In genomic region chrX:163139475-163139874, GRCm38 (mm10) we compare ENCODE assay signal across 21 mouse cellular contexts.
DNase-seq lines count a peak whose midpoint lies in the region; ATAC-seq and TF ChIP-seq lines count a peak whose summit lies in the region.
"Had no signal": no experiment of that assay in that cellular context is flagged by ENCODE, and none has a peak within 500 bp of the region (broad histone marks: within the 10 kb centered on the region; RNA-seq: fewer than 3 reads in every experiment).

No protein-coding gene starts in this region.

- no peak overlapping the region for H3K9ac ChIP-seq in intestine, embryonic 15.5 days
- no peak overlapping the region for H3K9ac ChIP-seq in intestine, postnatal 0 days (ENCODE audit: low read depth, low read length)
- H3K9ac ChIP-seq in stomach, postnatal 0 days (ENCODE audit: low read length): no peak overlapping the region
- no peak overlapping the region for H3K9ac ChIP-seq in liver, embryonic 11.5 days (ENCODE audit: low read depth, low read length)
- H3K9ac ChIP-seq: embryonic facial prominence, embryonic 13.5 days; forebrain, embryonic 12.5 days; heart, embryonic 12.5 days; hindbrain, embryonic 12.5 days had no signal

- no peak overlapping the region for H3K4me2 ChIP-seq in intestine, embryonic 15.5 days (replicated peaks)
- H3K4me2 ChIP-seq in intestine, postnatal 0 days (replicated peaks; ENCODE audit: low read depth): no peak overlapping the region
- no peak overlapping the region for H3K4me2 ChIP-seq in stomach, postnatal 0 days (replicated peaks; ENCODE audit: low read depth)
- no peak overlapping the region for H3K4me2 ChIP-seq in liver, embryonic 11.5 days
- H3K4me2 ChIP-seq: embryonic facial prominence, embryonic 13.5 days; forebrain, embryonic 12.5 days; heart, embryonic 12.5 days; hindbrain, embryonic 12.5 days had no signal

- DNase-seq in lung, adult 2 months: peak; percentile 6
- DNase-seq in lung, postnatal 25 days (ENCODE audit: low spot score): peak; percentile 49
- DNase-seq in stomach, postnatal 0 days (ENCODE audit: low spot score): no peak
- DNase-seq in adrenal gland, adult (ENCODE audit: inconsistent age in 2 of 2, low spot score in 1 of 2): no peak
- no peak for DNase-seq in liver, embryonic 11.5 days (ENCODE audit: low spot score)
- DNase-seq in cerebellum, adult 18-20 months: no peak
- DNase-seq: adrenal gland, adult 2 months; cerebellum, adult 11-12 months; cerebellum, adult 9-11 months; cerebellum, postnatal 36 days; gastrocnemius, postnatal 25 days had no signal

- no peak for TF ChIP-seq CTCF in intestine, postnatal 0 days (IDR thresholded peaks at IDR 0.05; ENCODE audit: low read depth)
- no peak for TF ChIP-seq CTCF in lung, adult 2 months (IDR thresholded peaks at IDR 0.05; ENCODE audit: insufficient read depth, low read length)
- no peak for TF ChIP-seq CTCF in stomach, postnatal 0 days (IDR thresholded peaks at IDR 0.05; ENCODE audit: low read depth)

- 60% methylated on average over 1 of the region's 1 CpGs for WGBS in intestine, embryonic 15.5 days
- WGBS in intestine, postnatal 0 days: 63% methylated on average over 1 of the region's 1 CpGs
- 63% methylated on average over 1 of the region's 1 CpGs for WGBS in lung, adult 2 months
- 75% methylated on average over 1 of the region's 1 CpGs for WGBS in stomach, postnatal 0 days
- WGBS in liver, embryonic 11.5 days: 47% methylated on average over 1 of the region's 1 CpGs

- no peak for TF ChIP-seq EP300 in stomach, postnatal 0 days (optimal IDR thresholded peaks at IDR 0.05)

- no peaks in the 10 kb centered on the region for H3K4me1 ChIP-seq in intestine, embryonic 15.5 days (replicated peaks)
- H3K4me1 ChIP-seq in intestine, postnatal 0 days (replicated peaks; ENCODE audit: control insufficient read depth, insufficient read depth, low read length): no peaks in the 10 kb centered on the region
- H3K4me1 ChIP-seq in lung, adult 2 months (ENCODE audit: control insufficient read depth, insufficient read depth, low read length): no peaks in the 10 kb centered on the region
- no peaks in the 10 kb centered on the region for H3K4me1 ChIP-seq in stomach, postnatal 0 days (replicated peaks; ENCODE audit: control insufficient read depth, insufficient read depth)
- H3K4me1 ChIP-seq in liver, embryonic 11.5 days (replicated peaks; ENCODE audit: control insufficient read depth, insufficient read depth, low read length): no peaks in the 10 kb centered on the region
- H3K4me1 ChIP-seq: embryonic facial prominence, embryonic 13.5 days; forebrain, embryonic 12.5 days; heart, embryonic 12.5 days; hindbrain, embryonic 12.5 days had no signal

- H3K4me3 ChIP-seq in intestine, embryonic 15.5 days (replicated peaks): no peak overlapping the region
- H3K4me3 ChIP-seq in intestine, postnatal 0 days (ENCODE audit: low read depth, low read length): no peak overlapping the region
- no peak overlapping the region for H3K4me3 ChIP-seq in lung, adult 2 months (replicated peaks; ENCODE audit: extremely low read depth, low read depth, low read length)
- no peak overlapping the region for H3K4me3 ChIP-seq in stomach, postnatal 0 days (ENCODE audit: low read depth, low read length)
- no peak overlapping the region for H3K4me3 ChIP-seq in liver, embryonic 11.5 days (ENCODE audit: low read depth, low read length)
- H3K4me3 ChIP-seq: embryonic facial prominence, embryonic 13.5 days; forebrain, embryonic 12.5 days; heart, embryonic 12.5 days; hindbrain, embryonic 12.5 days had no signal

- H3K27me3 ChIP-seq in intestine, embryonic 15.5 days (replicated peaks): 0 out of 2 replicates have a peak, but pooled peaks cover 2% of the 10 kb centered on the region
- no peaks in the 10 kb centered on the region for H3K27me3 ChIP-seq in intestine, postnatal 0 days (replicated peaks; ENCODE audit: control insufficient read depth, insufficient read depth, low read length)
- no peaks in the 10 kb centered on the region for H3K27me3 ChIP-seq in stomach, postnatal 0 days (ENCODE audit: control insufficient read depth, insufficient read depth, low read length)
- H3K27me3 ChIP-seq in liver, embryonic 11.5 days (replicated peaks; ENCODE audit: control insufficient read depth, insufficient read depth, low read length): no peaks in the 10 kb centered on the region; the same call in 1 of the 2 replicates
- H3K27me3 ChIP-seq: heart, embryonic 12.5 days had no signal

- H3K36me3 ChIP-seq in intestine, embryonic 15.5 days: no peaks in the 10 kb centered on the region
- no peaks in the 10 kb centered on the region for H3K36me3 ChIP-seq in intestine, postnatal 0 days (ENCODE audit: control insufficient read depth, insufficient read depth)
- H3K36me3 ChIP-seq in stomach, postnatal 0 days (ENCODE audit: control insufficient read depth, insufficient read depth, low read length): no peaks in the 10 kb centered on the region
- H3K36me3 ChIP-seq in liver, embryonic 11.5 days (ENCODE audit: control insufficient read depth, insufficient read depth, low read length): no peaks in the 10 kb centered on the region
- H3K36me3 ChIP-seq: embryonic facial prominence, embryonic 13.5 days; forebrain, embryonic 12.5 days; heart, embryonic 12.5 days; hindbrain, embryonic 12.5 days had no signal

- peak; percentile 51 for ATAC-seq in intestine, embryonic 15.5 days
- no peak for ATAC-seq in intestine, postnatal 0 days
- ATAC-seq in stomach, postnatal 0 days (ENCODE audit: low FRiP score, low TSS enrichment): 0 out of 2 replicates have a peak, but pooled peaks have one; percentile 47
- no peak for ATAC-seq in liver, embryonic 11.5 days (replicated peaks; ENCODE audit: low FRiP score)
- ATAC-seq: activated CD4-positive, CD25-positive, alpha-beta regulatory T cell, adult 4 months; forebrain, embryonic 16.5 days; hindbrain, embryonic 16.5 days; Patski had no signal

- no peaks in the 10 kb centered on the region for H3K9me3 ChIP-seq in intestine, embryonic 15.5 days
- no peaks in the 10 kb centered on the region for H3K9me3 ChIP-seq in intestine, postnatal 0 days (ENCODE audit: control insufficient read depth)
- no peaks in the 10 kb centered on the region for H3K9me3 ChIP-seq in stomach, postnatal 0 days (ENCODE audit: control insufficient read depth, low read length)
- no peaks in the 10 kb centered on the region for H3K9me3 ChIP-seq in liver, embryonic 11.5 days (ENCODE audit: control insufficient read depth, low read length)
- H3K9me3 ChIP-seq: embryonic facial prominence, embryonic 13.5 days; forebrain, embryonic 12.5 days; heart, embryonic 12.5 days; hindbrain, embryonic 12.5 days had no signal

- no peak overlapping the region for H3K27ac ChIP-seq in intestine, embryonic 15.5 days
- H3K27ac ChIP-seq in intestine, postnatal 0 days (ENCODE audit: low read depth, low read length): no peak overlapping the region
- no peak overlapping the region for H3K27ac ChIP-seq in stomach, postnatal 0 days (replicated peaks)
- H3K27ac ChIP-seq in liver, embryonic 11.5 days (ENCODE audit: low read depth, low read length): no peak overlapping the region
- H3K27ac ChIP-seq: embryonic facial prominence, embryonic 13.5 days; forebrain, embryonic 12.5 days; hindbrain, embryonic 12.5 days had no signal

- TF ChIP-seq POLR2A in lung, adult 2 months (IDR thresholded peaks at IDR 0.05; ENCODE audit: borderline replicate concordance, extremely low read depth, low read depth, low read length): no peak

Comparison
In these comparisons a context has a peak if more than half of its experiments do, and no peak if none do; other contexts are left out.
1. ATAC-seq: peak in intestine, embryonic 15.5 days (single experiment) and stomach, postnatal 0 days (single experiment); none in intestine, postnatal 0 days (single experiment) and liver, embryonic 11.5 days (single experiment).
2. DNase-seq: peak in lung, adult 2 months (single experiment) and lung, postnatal 25 days (single experiment); none in stomach, postnatal 0 days (single experiment), adrenal gland, adult (0 of 2), liver, embryonic 11.5 days (single experiment) and cerebellum, adult 18-20 months (0 of 2).